ENCODE assay signal across 8 mouse cellular contexts in genomic region chr7:80186531-80187296, GRCm38 (mm10). TPM values are rescaled to one million over a fixed set of nuclear protein-coding genes. Genes with fewer than 3 reads are reported as not detected.
DNase-seq lines count a peak whose midpoint lies in the region; ATAC-seq and TF ChIP-seq lines count a peak whose summit lies in the region.

Gene Sema4b (plus strand): TSS chr7:80186841.

- no peak for TF ChIP-seq CTCF in G1E (IDR thresholded peaks at IDR 0.05; ENCODE audit: low read depth, low read length)
- TF ChIP-seq CTCF in lung, embryonic 14.5 days (IDR thresholded peaks at IDR 0.05; ENCODE audit: low read depth): peak; percentile 39; the same call in 1 of the 2 replicates
- no peak for TF ChIP-seq CTCF in olfactory bulb, adult 2 months (IDR thresholded peaks at IDR 0.05; ENCODE audit: insufficient read depth, low read depth, low read length)

- peak within 1 kb of the TSS; percentile 85 for H3K4me2 ChIP-seq in lung, embryonic 14.5 days

- H3K27ac ChIP-seq in hindbrain, embryonic 10.5 days: peak within 1 kb of the TSS; percentile 96
- H3K27ac ChIP-seq in lung, embryonic 14.5 days (ENCODE audit: low read depth): peak within 1 kb of the TSS; percentile 67; the same call in 1 of the 2 replicates
- peak within 1 kb of the TSS; percentile 91 for H3K27ac ChIP-seq in olfactory bulb, adult 2 months (ENCODE audit: insufficient read depth, low read depth, low read length)

- no peak for ATAC-seq in G1E (ENCODE audit: extremely low read depth, insufficient number of reproducible peaks, low FRiP score, poor library complexity, severe bottlenecking)
- ATAC-seq in lung, embryonic 14.5 days (ENCODE audit: insufficient read depth): peak; percentile 94

- DNase-seq in G1E (ENCODE audit: low spot score): peak; percentile 71
- peak; percentile 91 to 93 for DNase-seq in cerebellum, postnatal 10 days
- DNase-seq in frontal cortex, postnatal 10 days (ENCODE audit: low spot score in 2 of 2): peak; percentile 95
- peak; percentile 96 for DNase-seq in hindbrain, embryonic 10.5 days (ENCODE audit: low spot score)
- peak; percentile 82 for DNase-seq in layer of hippocampus, adult 9-10 months (ENCODE audit: low spot score)
- peak; percentile 85 for DNase-seq in lung, embryonic 14.5 days
- DNase-seq in testis, postnatal 14 days (ENCODE audit: low spot score): peak; percentile 94

- peaks cover 83% of the 10 kb centered on the region for H3K4me1 ChIP-seq in G1E (ENCODE audit: insufficient read depth, low read depth, low read length)
- H3K4me1 ChIP-seq in hindbrain, embryonic 10.5 days (replicated peaks): peaks cover 67% of the 10 kb centered on the region
- peaks cover 12% of the 10 kb centered on the region for H3K4me1 ChIP-seq in lung, embryonic 14.5 days (ENCODE audit: insufficient read depth)
- H3K4me1 ChIP-seq in olfactory bulb, adult 2 months (ENCODE audit: control insufficient read depth, insufficient read depth, low read length): peaks cover 33% of the 10 kb centered on the region

- no peaks in the 10 kb centered on the region for H3K9me3 ChIP-seq in G1E (replicated peaks)
- H3K9me3 ChIP-seq in hindbrain, embryonic 10.5 days: no peaks in the 10 kb centered on the region
- no peaks in the 10 kb centered on the region for H3K9me3 ChIP-seq in lung, embryonic 14.5 days (ENCODE audit: low read depth, low read length)

- H3K4me3 ChIP-seq in G1E (ENCODE audit: low read depth, low read length): peak within 1 kb of the TSS; percentile 74
- peak within 1 kb of the TSS; percentile 63 for H3K4me3 ChIP-seq in hindbrain, embryonic 10.5 days
- H3K4me3 ChIP-seq in lung, embryonic 14.5 days (ENCODE audit: low read depth, low read length): peak within 1 kb of the TSS; percentile 57
- peak within 1 kb of the TSS; percentile 66 for H3K4me3 ChIP-seq in olfactory bulb, adult 2 months (ENCODE audit: insufficient read depth, low read depth, low read length)

- TF ChIP-seq POLR2A in olfactory bulb, adult 2 months (IDR thresholded peaks at IDR 0.05; ENCODE audit: insufficient read depth, low read depth, low read length): peak; percentile 55; the same call in 1 of the 2 replicates

- H3K9ac ChIP-seq in lung, embryonic 14.5 days: peak within 1 kb of the TSS; percentile 54

- WGBS in hindbrain, embryonic 10.5 days: under 1% methylated on average over 51 of the region's 51 CpGs
- under 1% methylated on average over 51 of the region's 51 CpGs for WGBS in lung, embryonic 14.5 days
- WGBS in olfactory bulb, adult 2 months: under 1% methylated on average over 51 of the region's 51 CpGs

- H3K27me3 ChIP-seq in G1E (ENCODE audit: insufficient read depth, low read length): no peaks in the 10 kb centered on the region
- 0 out of 2 replicates have a peak, but pooled peaks cover 4% of the 10 kb centered on the region for H3K27me3 ChIP-seq in hindbrain, embryonic 10.5 days (ENCODE audit: insufficient read depth, poor library complexity, severe bottlenecking)
- no peaks in the 10 kb centered on the region for H3K27me3 ChIP-seq in lung, embryonic 14.5 days (ENCODE audit: insufficient read depth, low read length)

- no peaks in the 10 kb centered on the region for H3K36me3 ChIP-seq in G1E (replicated peaks)
- H3K36me3 ChIP-seq in hindbrain, embryonic 10.5 days: no peaks in the 10 kb centered on the region
- H3K36me3 ChIP-seq in lung, embryonic 14.5 days (ENCODE audit: insufficient read depth): no peaks in the 10 kb centered on the region

RNA-seq across cellular contexts. Expression of gene Sema4b, which starts in this region (rescaled TPM):
- total RNA-seq in G1E (2014; fragmentation: Nextera tagmentation) (35.6 and 69.0 TPM in 2 replicates), G1E (2017) (21.7 and 23.9 TPM in 2 replicates)
- 19.0 and 26.5 TPM in 2 replicates for polyA plus RNA-seq in G1E (2012)
- polyA plus RNA-seq in hindbrain, embryonic 10.5 days (2016; fragmentation: Nextera tagmentation; extraction: Ambion mirVana): 14.0 and 17.5 TPM in 2 replicates
- polyA plus RNA-seq in lung, embryonic 14.5 days (2014; fragmentation: Nextera tagmentation; extraction: Ambion mirVana): 11.9 and 12.8 TPM in 2 replicates
- polyA plus RNA-seq in olfactory bulb, adult 2 months (2012; ENCODE audit: insufficient read depth, insufficient read length, low replicate concordance, missing spikeins): not detected in 2 replicates
